Mouse (Mus musculus) bone marrow, adult 2 months (tissue): ENCODE data around the gene Vapb. TPM values are rescaled to one million over a fixed set of nuclear protein-coding genes. Genes with fewer than 3 reads are reported as not detected.

Experiments
- H3K27ac ChIP-seq: fragments of 200-500 bp; 2 replicates; pipeline ENCODE4 v1.5.1; 2012; ENCODE audit warnings: low read depth, mild to moderate bottlenecking, control low read depth, inconsistent platforms, low read length; ENCODE audit not compliant: control insufficient read depth, poor library complexity, insufficient read depth
- H3K4me1 ChIP-seq: fragments of 200-500 bp; 2 replicates; pipeline ENCODE4 v1.6.1; 2011; ENCODE audit warnings: low read length; ENCODE audit not compliant: control insufficient read depth, insufficient read depth
- H3K4me3 ChIP-seq: fragments of 200-500 bp; replicated peaks from 2 replicates; pipeline ENCODE3; 2011; ENCODE audit warnings: mild to moderate bottlenecking, low read depth, low read length, control low read depth; ENCODE audit not compliant: control insufficient read depth
- CTCF ChIP-seq: fragments of 200-500 bp; IDR thresholded peaks from 2 replicates; pipeline ENCODE4 v1.5.1; 2011; ENCODE audit warnings: low read length, control low read depth; ENCODE audit not compliant: control insufficient read depth, insufficient read depth
- POLR2A ChIP-seq: fragments of 200-500 bp; IDR thresholded peaks from 2 replicates; pipeline ENCODE4 v1.6.1; 2011; ENCODE audit warnings: low read depth, mild to moderate bottlenecking, control low read depth, low read length, borderline replicate concordance; ENCODE audit not compliant: control insufficient read depth
- WGBS: fragments of 180-500 bp; shearing (Covaris S2); methylation state at CpG from one replicate; pipeline ENCODE4 v1.1.7; 2018; 5-methylcytosine and 5-hydroxymethylcytosine counted together
- polyA plus RNA-seq: library from polyadenylated mRNA; stranded (reverse); fragments of >200 nt; gene quantifications from 2 replicates; pipeline ENCODE4 v1.2.4, GENCODE M21; 2011; ENCODE audit warnings: low replicate concordance; ENCODE audit not compliant: missing spikeins, insufficient read depth, insufficient read length

Vapb gene
- polyA plus RNA-seq, 1 experiment: 24.6 TPM

- H3K4me3 ChIP-seq: no peak overlapping the region
- 77% methylated on average over 11 of the region's 11 CpGs for WGBS
- no peak for TF ChIP-seq POLR2A
- TF ChIP-seq CTCF: no peak
Observed at GRCm38 (mm10) chr2:173801405-173801876, 64.1 kb downstream of the Vapb start.

DNA sequence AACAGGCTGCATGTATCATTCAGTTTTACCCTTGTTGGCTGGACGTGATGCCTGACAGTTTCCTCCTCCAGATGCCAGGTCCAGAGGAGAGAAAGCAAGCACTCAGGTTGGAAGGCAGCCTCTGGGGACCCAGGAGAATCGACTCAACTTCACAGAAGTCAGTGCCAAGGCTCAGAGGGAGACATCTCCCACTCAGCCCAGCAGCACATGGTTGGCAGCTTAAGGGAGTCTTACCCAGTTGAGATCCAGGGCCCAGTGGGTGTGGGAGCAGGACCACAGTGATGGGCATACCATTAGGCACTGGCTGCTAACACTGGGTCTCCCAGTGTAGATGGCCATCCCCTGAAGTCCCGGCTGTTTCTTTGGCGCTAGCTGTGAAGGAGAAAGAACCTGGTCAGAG is 64.9 kb downstream of the Vapb start:
- Histone ChIP-seq H3K4me1 (no peaks in the 10 kb centered on the region), H3K27ac (no peak overlapping the region), H3K4me3 (no peak overlapping the region)
- TF ChIP-seq POLR2A (no peak), CTCF (no peak)
- 75% methylated on average over 4 of the region's 4 CpGs for WGBS

More at GRCm38 (mm10) chr2:173801405-173801876, 64.1 kb downstream of the Vapb start:
- Histone ChIP-seq H3K27ac (no peak overlapping the region), H3K4me1 (no peaks in the 10 kb centered on the region)

DNA sequence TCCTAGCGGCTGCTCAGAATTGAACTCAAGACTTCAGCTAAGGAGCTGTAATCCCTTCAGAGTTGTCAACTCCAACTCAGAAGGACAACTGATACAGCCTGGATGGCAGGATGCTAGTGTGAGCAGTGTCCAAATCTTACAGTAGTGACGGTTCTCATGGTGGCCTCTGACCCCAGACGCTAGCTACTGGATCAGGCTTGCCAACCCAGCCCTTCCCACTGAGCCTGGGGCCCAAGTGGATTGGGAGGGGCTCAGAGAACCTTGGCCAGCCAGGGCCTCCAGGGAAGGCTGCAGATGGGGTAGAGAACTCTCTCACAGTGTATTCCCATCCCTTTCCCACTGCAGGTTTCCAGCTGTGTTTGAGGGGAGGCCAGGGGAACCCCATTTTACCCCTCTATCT is 65.6 kb downstream of the Vapb start:
- H3K27ac ChIP-seq: no peak overlapping the region
- no peaks in the 10 kb centered on the region for H3K4me1 ChIP-seq
- TF ChIP-seq CTCF: no peak
- TF ChIP-seq POLR2A: no peak
- H3K4me3 ChIP-seq: no peak overlapping the region
- 80% methylated on average over 3 of the region's 3 CpGs for WGBS

DNA sequence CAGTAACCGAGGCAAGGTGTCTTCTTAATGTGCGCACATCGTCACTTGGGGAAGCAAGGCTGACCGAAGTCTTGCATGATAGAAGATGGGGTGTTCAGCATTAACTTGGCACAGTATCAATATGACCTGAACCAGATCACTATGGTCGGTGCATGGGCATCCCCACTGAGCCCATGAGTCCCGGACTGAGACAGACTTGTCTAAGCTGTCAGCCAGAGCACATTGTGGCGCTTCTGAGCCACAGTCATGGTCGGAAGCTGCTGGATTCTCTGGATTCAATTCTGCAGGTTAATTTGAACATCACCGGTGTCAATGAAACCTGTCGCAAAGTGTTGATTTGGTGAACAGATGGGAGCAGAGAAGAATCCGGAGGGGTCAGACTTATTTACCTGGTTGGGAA is 66.5 kb downstream of the Vapb start:
- no peak overlapping the region for H3K27ac ChIP-seq
- H3K4me1 ChIP-seq: no peaks in the 10 kb centered on the region
- no peak overlapping the region for H3K4me3 ChIP-seq
- WGBS: 89% methylated on average over 11 of the region's 11 CpGs
- TF ChIP-seq POLR2A (no peak), CTCF (no peak)

DNA sequence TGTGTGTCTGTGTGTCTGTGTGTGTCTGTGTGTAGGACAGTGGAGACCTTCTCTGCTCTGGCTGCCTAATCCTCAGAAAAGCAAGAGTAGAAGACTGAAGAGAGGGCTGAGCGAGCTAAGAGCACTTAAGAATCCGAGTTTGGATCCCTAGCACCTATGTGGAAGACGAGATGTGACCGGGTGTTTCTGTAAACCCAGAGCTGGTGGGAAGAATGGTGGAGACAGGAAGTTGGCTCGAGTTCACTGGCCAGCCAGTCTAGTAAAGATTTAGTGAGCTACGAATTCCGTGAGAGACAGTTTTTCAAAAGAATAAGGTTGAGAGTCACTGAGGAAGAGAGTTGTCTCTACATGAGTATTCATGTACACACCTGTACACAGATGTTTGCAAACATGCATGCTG is 69.3 kb downstream of the Vapb start:
- no peak for TF ChIP-seq CTCF
- TF ChIP-seq POLR2A: no peak
- 52% methylated on average over 7 of the region's 7 CpGs for WGBS
- Histone ChIP-seq H3K4me1 (no peaks in the 10 kb centered on the region), H3K27ac (no peak overlapping the region), H3K4me3 (no peak overlapping the region)

DNA sequence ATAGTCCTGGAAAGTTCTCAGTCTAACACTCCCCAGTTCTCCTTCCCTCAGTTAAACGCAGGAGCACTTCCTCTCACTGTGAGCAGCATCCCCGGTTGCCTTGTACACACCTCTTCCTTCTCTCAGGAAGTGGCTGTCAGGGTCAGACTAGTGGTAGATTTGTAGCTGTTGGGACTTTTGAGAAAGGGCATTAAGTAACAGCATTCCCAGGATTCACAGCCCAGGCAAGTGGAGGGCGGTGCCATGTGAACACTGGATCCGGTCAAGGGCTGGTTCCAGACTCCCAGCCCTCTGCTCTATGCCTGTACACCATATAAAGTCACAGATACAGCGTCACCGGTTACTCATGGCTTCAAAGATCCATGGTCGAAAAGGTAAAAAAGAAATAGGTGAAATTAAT is 71.6 kb downstream of the Vapb start:
- Histone ChIP-seq H3K4me1 (no peaks in the 10 kb centered on the region), H3K4me3 (no peak overlapping the region), H3K27ac (no peak overlapping the region)
- TF ChIP-seq POLR2A: no peak
- TF ChIP-seq CTCF: no peak
- 50% methylated on average over 7 of the region's 7 CpGs for WGBS

DNA sequence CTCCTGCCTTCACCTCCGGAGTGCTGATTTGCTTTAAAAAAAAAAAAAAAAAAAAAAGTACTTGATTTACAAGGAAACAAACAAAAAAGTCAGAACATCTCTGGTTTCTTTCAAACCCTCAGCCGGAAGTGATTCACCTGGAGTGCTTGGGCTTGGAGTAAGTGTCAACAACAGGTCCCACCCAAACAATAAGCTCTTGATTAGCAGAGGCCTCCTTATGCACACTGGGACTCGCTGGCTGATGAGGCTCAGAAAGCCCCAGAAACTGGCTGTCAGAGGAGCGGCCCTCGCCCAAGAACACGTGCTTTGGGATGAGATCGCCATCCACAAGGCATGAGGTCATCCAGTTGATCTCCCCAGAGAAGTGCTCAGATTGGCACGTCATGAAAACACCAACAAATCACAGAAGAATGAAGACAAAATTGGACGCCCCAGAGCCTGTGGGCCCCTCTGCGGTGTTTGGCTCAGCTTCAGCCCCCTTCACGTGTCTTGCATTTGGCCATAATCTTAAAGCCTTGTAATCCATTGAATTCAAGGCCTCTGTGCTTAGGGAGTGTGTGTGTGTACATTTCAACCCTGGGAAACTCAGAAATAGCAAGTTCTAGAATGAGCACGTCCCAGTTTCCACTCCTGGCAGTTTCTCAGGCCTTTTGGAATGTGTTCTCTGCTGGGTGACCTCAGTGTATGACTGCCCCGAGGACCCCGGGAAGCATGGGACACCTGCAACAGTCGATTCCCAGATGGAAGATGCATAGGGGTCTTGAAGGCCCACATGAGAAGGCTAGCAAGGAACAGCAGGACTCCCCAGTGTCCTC is 72.9 kb downstream of the Vapb start:
- Histone ChIP-seq H3K4me3 (no peak overlapping the region), H3K4me1 (no peaks in the 10 kb centered on the region), H3K27ac (no peak overlapping the region)
- TF ChIP-seq POLR2A (no peak), CTCF (no peak)
- WGBS: 83% methylated on average over 15 of the region's 15 CpGs

GRCm38 (mm10) chr2:173810851-173811130 is 73.5 kb downstream of the Vapb start:
- 78% methylated on average over 5 of the region's 5 CpGs for WGBS
- Histone ChIP-seq H3K27ac (no peak overlapping the region), H3K4me3 (no peak overlapping the region), H3K4me1 (no peaks in the 10 kb centered on the region)
- TF ChIP-seq CTCF: no peak
- TF ChIP-seq POLR2A: no peak
